Mouse (Mus musculus): ENCODE measurements around the gene AC124502.3. TPM values are rescaled to one million over a fixed set of nuclear protein-coding genes. Genes with fewer than 3 reads are reported as not detected.

The AC124502.3 gene
- polyA plus RNA-seq, 1 experiment: not detected

- H3K36me3 ChIP-seq (replicated peaks; ENCODE audit: low read length): peaks cover 68% of the 10 kb centered on the region
- H3K9me3 ChIP-seq: no peaks in the 10 kb centered on the region
- TF ChIP-seq FLI1 (IDR thresholded peaks at IDR 0.05; ENCODE audit: low read length) (no peak), GATA1 (IDR thresholded peaks at IDR 0.05; ENCODE audit: borderline replicate concordance, low read length) (no peak)
- H3K4me1 ChIP-seq: peaks cover 41% of the 10 kb centered on the region
- H3K27me3 ChIP-seq (replicated peaks): no peaks in the 10 kb centered on the region
- H3K4me3 ChIP-seq (replicated peaks): no peak overlapping the region
Observed at GRCm38 (mm10) chr19:5045531-5045930, 6.8 kb downstream of the AC124502.3 start.

GRCm38 (mm10) chr19:5048138-5049056 is 9.7 kb downstream of the AC124502.3 start:
- Histone ChIP-seq H3K4me1 (peaks cover 40% of the 10 kb centered on the region), H3K27me3 (replicated peaks) (peaks cover 25% of the 10 kb centered on the region), H3K36me3 (replicated peaks; ENCODE audit: low read length) (peaks cover 61% of the 10 kb centered on the region), H3K4me3 (replicated peaks) (no peak overlapping the region), H3K9me3 (no peaks in the 10 kb centered on the region)
- no peak for TF ChIP-seq GATA1 (IDR thresholded peaks at IDR 0.05; ENCODE audit: borderline replicate concordance, low read length)
- TF ChIP-seq FLI1 (IDR thresholded peaks at IDR 0.05; ENCODE audit: low read length): no peak

GRCm38 (mm10) chr19:5049325-5049724 is 10.6 kb downstream of the AC124502.3 start:
- Histone ChIP-seq H3K36me3 (replicated peaks; ENCODE audit: low read length) (peaks cover 54% of the 10 kb centered on the region), H3K4me3 (replicated peaks) (no peak overlapping the region), H3K9me3 (no peaks in the 10 kb centered on the region), H3K27me3 (replicated peaks) (peaks cover 32% of the 10 kb centered on the region), H3K4me1 (peaks cover 45% of the 10 kb centered on the region)
- no peak for TF ChIP-seq GATA1 (IDR thresholded peaks at IDR 0.05; ENCODE audit: borderline replicate concordance, low read length)
- TF ChIP-seq FLI1 (IDR thresholded peaks at IDR 0.05; ENCODE audit: low read length): no peak

GRCm38 (mm10) chr19:5050047-5050905 is 11.6 kb downstream of the AC124502.3 start, which contains the start of gene Rin1:
Gene Rin1 (plus strand): TSS chr19:5050481.
- Histone ChIP-seq H3K9me3 (no peaks in the 10 kb centered on the region), H3K36me3 (replicated peaks; ENCODE audit: low read length) (peaks cover 49% of the 10 kb centered on the region), H3K27me3 (replicated peaks) (peaks cover 42% of the 10 kb centered on the region), H3K4me1 (peaks cover 45% of the 10 kb centered on the region), H3K4me3 (replicated peaks) (peak within 1 kb of the TSS; percentile 40)
- no peak for TF ChIP-seq FLI1 (IDR thresholded peaks at IDR 0.05; ENCODE audit: low read length)
- no peak for TF ChIP-seq GATA1 (IDR thresholded peaks at IDR 0.05; ENCODE audit: borderline replicate concordance, low read length)

GRCm38 (mm10) chr19:5051031-5051430 is 12.3 kb downstream of the AC124502.3 start:
- Histone ChIP-seq H3K4me1 (peaks cover 39% of the 10 kb centered on the region), H3K4me3 (replicated peaks) (no peak overlapping the region), H3K27me3 (replicated peaks) (peaks cover 47% of the 10 kb centered on the region), H3K36me3 (replicated peaks; ENCODE audit: low read length) (peaks cover 41% of the 10 kb centered on the region), H3K9me3 (no peaks in the 10 kb centered on the region)
- TF ChIP-seq GATA1 (IDR thresholded peaks at IDR 0.05; ENCODE audit: borderline replicate concordance, low read length): no peak
- TF ChIP-seq FLI1 (IDR thresholded peaks at IDR 0.05; ENCODE audit: low read length): no peak

- no peak overlapping the region for H3K4me3 ChIP-seq (replicated peaks)
- H3K36me3 ChIP-seq (replicated peaks; ENCODE audit: low read length): peaks cover 36% of the 10 kb centered on the region
- peaks cover 47% of the 10 kb centered on the region for H3K27me3 ChIP-seq (replicated peaks)
Observed at GRCm38 (mm10) chr19:5051515-5051914, 12.8 kb downstream of the AC124502.3 start.

GRCm38 (mm10) chr19:5052166-5052822 is 13.6 kb downstream of the AC124502.3 start:
- Histone ChIP-seq H3K36me3 (replicated peaks; ENCODE audit: low read length) (peaks cover 29% of the 10 kb centered on the region), H3K27me3 (replicated peaks) (peaks cover 49% of the 10 kb centered on the region), H3K4me1 (peaks cover 51% of the 10 kb centered on the region), H3K9me3 (no peaks in the 10 kb centered on the region), H3K4me3 (replicated peaks) (no peak overlapping the region)
- TF ChIP-seq FLI1 (IDR thresholded peaks at IDR 0.05; ENCODE audit: low read length) (no peak), GATA1 (IDR thresholded peaks at IDR 0.05; ENCODE audit: borderline replicate concordance, low read length) (no peak)

More at GRCm38 (mm10) chr19:5051515-5051914, 12.8 kb downstream of the AC124502.3 start:
- peaks cover 43% of the 10 kb centered on the region for H3K4me1 ChIP-seq
- H3K9me3 ChIP-seq: no peaks in the 10 kb centered on the region
- TF ChIP-seq FLI1 (IDR thresholded peaks at IDR 0.05; ENCODE audit: low read length) (no peak), GATA1 (IDR thresholded peaks at IDR 0.05; ENCODE audit: borderline replicate concordance, low read length) (no peak)

GRCm38 (mm10) chr19:5052853-5053252 is 14.2 kb downstream of the AC124502.3 start:
- peaks cover 57% of the 10 kb centered on the region for H3K4me1 ChIP-seq
- TF ChIP-seq GATA1 (IDR thresholded peaks at IDR 0.05; ENCODE audit: borderline replicate concordance, low read length) (no peak), FLI1 (IDR thresholded peaks at IDR 0.05; ENCODE audit: low read length) (no peak)
- no peak overlapping the region for H3K4me3 ChIP-seq (replicated peaks)
- H3K9me3 ChIP-seq: no peaks in the 10 kb centered on the region
- peaks cover 23% of the 10 kb centered on the region for H3K36me3 ChIP-seq (replicated peaks; ENCODE audit: low read length)
- peaks cover 49% of the 10 kb centered on the region for H3K27me3 ChIP-seq (replicated peaks)

- Histone ChIP-seq H3K4me3 (replicated peaks) (no peak overlapping the region), H3K27me3 (replicated peaks) (peaks cover 49% of the 10 kb centered on the region), H3K9me3 (no peaks in the 10 kb centered on the region), H3K36me3 (replicated peaks; ENCODE audit: low read length) (peaks cover 12% of the 10 kb centered on the region), H3K4me1 (peaks cover 64% of the 10 kb centered on the region)
- no peak for TF ChIP-seq FLI1 (IDR thresholded peaks at IDR 0.05; ENCODE audit: low read length)
- TF ChIP-seq GATA1 (IDR thresholded peaks at IDR 0.05; ENCODE audit: borderline replicate concordance, low read length): no peak
Observed at GRCm38 (mm10) chr19:5053909-5054308, 15.2 kb downstream of the AC124502.3 start.
